12 mouse cellular contexts compared by ENCODE assay signal in the genomic region with DNA sequence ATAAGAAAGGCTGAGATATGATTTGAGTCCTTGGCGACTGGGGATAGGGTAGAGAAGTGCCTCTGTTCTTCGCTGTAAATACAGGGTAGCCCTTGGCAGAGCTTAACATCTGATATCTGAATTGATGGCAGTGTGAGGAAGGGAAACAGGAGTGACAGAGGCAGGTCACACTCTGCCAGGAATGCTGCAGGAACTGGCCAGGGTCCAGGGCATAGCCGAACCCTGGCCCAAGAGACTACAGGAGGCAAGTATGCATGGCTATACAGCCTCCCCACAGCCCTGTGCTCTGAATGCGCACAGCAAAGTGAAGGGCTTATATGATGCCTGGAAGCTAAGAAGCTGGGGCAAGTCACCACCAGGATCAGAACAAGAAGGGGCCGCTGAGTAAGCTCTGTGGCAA.
DNase-seq lines count a peak whose midpoint lies in the region; TF ChIP-seq lines count a peak whose summit lies in the region.
"Had no signal": no experiment of that assay in that cellular context is flagged by ENCODE, and none has a peak within 500 bp of the region (broad histone marks: within the 10 kb centered on the region; RNA-seq: fewer than 3 reads in every experiment).

No protein-coding gene starts in this region.

- DNase-seq in heart, adult 11 months, result peak; percentile 82
- no peak for DNase-seq in heart, adult 8-10 months (ENCODE audit: low spot score)
- peak; percentile 27 for DNase-seq in kidney, postnatal 10 days
- no peak for DNase-seq in kidney, postnatal 4 days
- DNase-seq in brain, embryonic 14.5 days (ENCODE audit: low read depth), result peak; percentile 29
- peak; percentile 81 for DNase-seq in cerebellum, adult 9-11 months
- no peak for DNase-seq in layer of hippocampus, adult 9-11 months
- DNase-seq in frontal cortex, postnatal 36 days (ENCODE audit: low spot score in 2 of 2), result no peak
- DNase-seq: adrenal gland, adult 2 months; kidney, adult 9 months; liver, embryonic 13.5 days; spleen, adult 18-20 months had no signal

- no peak for TF ChIP-seq CTCF in brain, embryonic 14.5 days (IDR thresholded peaks at IDR 0.05; ENCODE audit: borderline replicate concordance, extremely low read depth, insufficient read depth, insufficient read length)

- no peak for TF ChIP-seq POLR2A in brain, embryonic 14.5 days (IDR thresholded peaks at IDR 0.05; ENCODE audit: borderline replicate concordance, extremely low read depth, insufficient read depth, insufficient read length, poor library complexity, severe bottlenecking)

Comparison
In these comparisons a context has a peak if more than half of its experiments do, and no peak if none do; other contexts are left out.
1. DNase-seq: peak in heart, adult 11 months (single experiment), kidney, postnatal 10 days (single experiment), brain, embryonic 14.5 days (single experiment) and cerebellum, adult 9-11 months (single experiment); none in heart, adult 8-10 months (single experiment), kidney, postnatal 4 days (0 of 2), layer of hippocampus, adult 9-11 months (single experiment) and frontal cortex, postnatal 36 days (0 of 2).